Mouse (Mus musculus) kidney, adult 8-10 months (tissue): Measurements from ENCODE around the gene Sorbs2.

Experiments used
- DNase-seq, 2 experiments: peaks; one replicate each; pipeline ENCODE4 v3.0.0; 2022

The Sorbs2 gene

GRCm38 (mm10) chr8:45858391-45858790 is 350.8 kb downstream of the Sorbs2 start:
- DNase-seq: peak; percentile 6 to 15

- peak in 1 of 2 experiments; percentile 4 for DNase-seq
Observed at GRCm38 (mm10) chr8:45871587-45871986, 364.0 kb downstream of the Sorbs2 start.

GRCm38 (mm10) chr8:45872077-45872476 is 364.5 kb downstream of the Sorbs2 start:
- DNase-seq: no peak

- DNase-seq: peak; percentile 82
Observed at GRCm38 (mm10) chr8:45874945-45875626, 367.5 kb downstream of the Sorbs2 start.

GRCm38 (mm10) chr8:45876397-45876796 is 368.8 kb downstream of the Sorbs2 start:
- DNase-seq: no peak
